Mouse (Mus musculus) CH12.LX (cell line): ENCODE measurements at regions not wholly inside any gene's neighbourhood (a gene's known extent, or its start where the extent isn't known, plus 50 kb on each side); places are given as distances from the start of the nearest gene placed in this dataset.

ENCODE experiments used
- DNase-seq: peaks from one replicate; pipeline ENCODE4 v3.0.0-alpha.2; 2013; ENCODE audit errors: extremely low read depth
- H3K27ac ChIP-seq: 2 replicates; pipeline ENCODE4 v1.5.1; 2012; ENCODE audit warnings: low read depth, mild to moderate bottlenecking, control low read depth, moderate library complexity; ENCODE audit not compliant: insufficient read depth
- H3K27me3 ChIP-seq: replicated peaks from 2 replicates; pipeline ENCODE3; 2012; ENCODE audit warnings: inconsistent platforms
- H3K36me3 ChIP-seq, 2 experiments: replicated peaks in 1 of 2; 2 replicates each; pipeline versions ENCODE3 to v1.6.1; 2012; ENCODE audit warnings: inconsistent platforms in 1 of 2, low read length in 1 of 2, mild to moderate bottlenecking in 1 of 2, mixed read lengths in 1 of 2, moderate library complexity in 1 of 2; ENCODE audit not compliant: control insufficient read depth in 1 of 2, insufficient read depth in 1 of 2
- H3K4me1 ChIP-seq, 2 experiments: 2 replicates each; pipeline ENCODE4 v1.6.1; 2012; ENCODE audit warnings: inconsistent platforms in 1 of 2, moderate library complexity in 1 of 2; ENCODE audit not compliant: insufficient read depth in 2 of 2, control insufficient read depth in 1 of 2
- H3K4me2 ChIP-seq: 2 replicates; pipeline ENCODE4 v1.6.1; 2012; ENCODE audit warnings: low read depth, mild to moderate bottlenecking, control low read depth; ENCODE audit not compliant: poor library complexity, insufficient read depth, severe bottlenecking
- H3K4me3 ChIP-seq, 3 experiments: fragments of 150-350 bp in 1 of 3; sonication (generic) in 1 of 3; replicated peaks in 1 of 3; 2 replicates each; pipeline versions ENCODE3 to v1.5.1; 2011 to 2012; ENCODE audit warnings: low read depth in 2 of 3, low read length in 2 of 3, mild to moderate bottlenecking in 2 of 3, moderate library complexity in 2 of 3, control low read depth in 1 of 3, improper control_type of control experiment in 1 of 3, inconsistent platforms in 1 of 3, mixed read lengths in 1 of 3; ENCODE audit not compliant: poor library complexity in 1 of 3
- H3K79me2 ChIP-seq: replicated peaks from 2 replicates; pipeline ENCODE4 v1.6.1; 2012; ENCODE audit warnings: mild to moderate bottlenecking, moderate library complexity; ENCODE audit not compliant: control insufficient read depth, poor library complexity, insufficient read depth, severe bottlenecking; ENCODE audit errors: extremely low read depth
- H3K9ac ChIP-seq: 2 replicates; pipeline ENCODE4 v1.6.1; 2012; ENCODE audit warnings: low read depth, mild to moderate bottlenecking, control low read depth, moderate library complexity; ENCODE audit not compliant: insufficient read depth
- H3K9me3 ChIP-seq: replicated peaks from 2 replicates; pipeline ENCODE3; 2012; ENCODE audit warnings: low read length, inconsistent platforms, mixed read lengths
- BHLHE40 ChIP-seq: IDR thresholded peaks from 2 replicates; pipeline ENCODE4 v1.6.1; 2011; ENCODE audit warnings: mild to moderate bottlenecking, low read depth, low read length, improper control_type of control experiment
- CHD2 ChIP-seq: IDR thresholded peaks from 2 replicates; pipeline ENCODE4 v1.6.1; 2011; ENCODE audit warnings: low read length, improper control_type of control experiment
- CTCF ChIP-seq, 2 experiments: IDR thresholded peaks in 1 of 2; conservative IDR thresholded peaks in 1 of 2; 2 replicates each; pipeline ENCODE4 v1.5.1; 2011 to 2012; ENCODE audit warnings: low read depth in 2 of 2, low read length in 2 of 2, improper control_type of control experiment in 1 of 2, inconsistent platforms in 1 of 2, mild to moderate bottlenecking in 1 of 2, moderate library complexity in 1 of 2
- EP300 ChIP-seq: IDR thresholded peaks from 2 replicates; pipeline ENCODE4 v1.6.1; 2011; ENCODE audit warnings: low read length, improper control_type of control experiment
- ETS1 ChIP-seq: conservative IDR thresholded peaks from 2 replicates; pipeline ENCODE4 v1.6.1; 2012; ENCODE audit warnings: low read depth, mild to moderate bottlenecking, inconsistent platforms, low read length, improper control_type of control experiment, moderate library complexity
- GABPA ChIP-seq: IDR thresholded peaks from 2 replicates; pipeline ENCODE4 v1.6.1; 2012; ENCODE audit warnings: low read depth, low read length, improper control_type of control experiment, inconsistent platforms; ENCODE audit not compliant: insufficient replicate concordance
- JUN ChIP-seq: IDR thresholded peaks from 2 replicates; pipeline ENCODE4 v1.6.1; 2011; ENCODE audit warnings: low read depth, mild to moderate bottlenecking, low read length, improper control_type of control experiment, moderate library complexity; ENCODE audit not compliant: insufficient read depth
- JUND ChIP-seq: conservative IDR thresholded peaks from 2 replicates; pipeline ENCODE4 v1.6.1; 2011; ENCODE audit warnings: low read depth, low read length, improper control_type of control experiment
- KAT2A ChIP-seq: IDR thresholded peaks from 2 replicates; pipeline ENCODE4 v1.6.1; 2012; ENCODE audit warnings: low read length, improper control_type of control experiment, inconsistent platforms; ENCODE audit not compliant: insufficient replicate concordance
- MAX ChIP-seq: IDR thresholded peaks from 2 replicates; pipeline ENCODE4 v1.6.1; 2011; ENCODE audit warnings: low read length, improper control_type of control experiment
- MAZ ChIP-seq: IDR thresholded peaks from 2 replicates; pipeline ENCODE4 v1.6.1; 2012; ENCODE audit warnings: low read depth, mild to moderate bottlenecking, inconsistent platforms, low read length, improper control_type of control experiment, moderate library complexity
- MEF2A ChIP-seq: IDR thresholded peaks from 2 replicates; pipeline ENCODE4 v1.6.1; 2014; ENCODE audit warnings: low read depth, mild to moderate bottlenecking, inconsistent platforms, low read length, improper control_type of control experiment, borderline replicate concordance
- MXI1 ChIP-seq: IDR thresholded peaks from 2 replicates; pipeline ENCODE4 v1.6.1; 2011; ENCODE audit warnings: mild to moderate bottlenecking, low read depth, low read length, improper control_type of control experiment
- MYC ChIP-seq: IDR thresholded peaks from 2 replicates; pipeline ENCODE4 v1.6.1; 2011; ENCODE audit warnings: low read depth, mild to moderate bottlenecking, improper control_type of control experiment, low read length
- NELFE ChIP-seq: IDR thresholded peaks from 2 replicates; pipeline ENCODE4 v1.6.1; 2011; ENCODE audit warnings: low read depth, low read length, improper control_type of control experiment
- NRF1 ChIP-seq: IDR thresholded peaks from 2 replicates; pipeline ENCODE4 v1.6.1; 2014; ENCODE audit warnings: low read depth, mild to moderate bottlenecking, inconsistent platforms, low read length, improper control_type of control experiment, moderate library complexity
- POLR2A ChIP-seq: IDR thresholded peaks from 2 replicates; pipeline ENCODE4 v1.6.1; 2011; ENCODE audit warnings: low read depth, mild to moderate bottlenecking, improper control_type of control experiment, low read length
- POLR2AphosphoS2 ChIP-seq: IDR thresholded peaks from 2 replicates; pipeline ENCODE4 v1.6.1; 2011; ENCODE audit warnings: low read depth, low read length, improper control_type of control experiment
- SIN3A ChIP-seq: IDR thresholded peaks from 2 replicates; pipeline ENCODE4 v1.6.1; 2012; ENCODE audit warnings: low read length, improper control_type of control experiment, inconsistent platforms
- SMC3 ChIP-seq: IDR thresholded peaks from 2 replicates; pipeline ENCODE4 v1.6.1; 2011; ENCODE audit warnings: low read depth, low read length, improper control_type of control experiment
- TCF12 ChIP-seq: IDR thresholded peaks from 2 replicates; pipeline ENCODE4 v1.6.1; 2014; ENCODE audit warnings: low read depth, mild to moderate bottlenecking, inconsistent platforms, low read length, improper control_type of control experiment
- USF2 ChIP-seq: conservative IDR thresholded peaks from 2 replicates; pipeline ENCODE4 v1.6.1; 2011; ENCODE audit warnings: low read depth, low read length, improper control_type of control experiment
- ZC3H11A ChIP-seq: IDR thresholded peaks from 2 replicates; pipeline ENCODE4 v1.6.1; 2012; ENCODE audit warnings: low read depth, mild to moderate bottlenecking, inconsistent platforms, low read length, improper control_type of control experiment
- ZKSCAN1 ChIP-seq: IDR thresholded peaks from 2 replicates; pipeline ENCODE4 v1.6.1; 2012; ENCODE audit warnings: low read depth, inconsistent platforms, low read length, improper control_type of control experiment, borderline replicate concordance
- dilution Hi-C: fragments of 300-500 bp; cut with MboI; formaldehyde crosslinking; loops from 2 replicates; pipeline ENCODE4 v1.14.3; 2020; ENCODE audit warnings: low sequenced_read_pairs; ENCODE audit not compliant: extremely low pct_unique_long_range_greater_than_20kb, extremely low pct_ligation_motif_present
- in situ Hi-C: fragments of 300-500 bp; cut with MboI; formaldehyde crosslinking; loops from 3 replicates; pipeline ENCODE4 v1.14.3; 2019; ENCODE audit warnings: low sequenced_read_pairs, low pct_ligation_motif_present, low pct_unique_long_range_greater_than_20kb, mixed read lengths

DNA sequence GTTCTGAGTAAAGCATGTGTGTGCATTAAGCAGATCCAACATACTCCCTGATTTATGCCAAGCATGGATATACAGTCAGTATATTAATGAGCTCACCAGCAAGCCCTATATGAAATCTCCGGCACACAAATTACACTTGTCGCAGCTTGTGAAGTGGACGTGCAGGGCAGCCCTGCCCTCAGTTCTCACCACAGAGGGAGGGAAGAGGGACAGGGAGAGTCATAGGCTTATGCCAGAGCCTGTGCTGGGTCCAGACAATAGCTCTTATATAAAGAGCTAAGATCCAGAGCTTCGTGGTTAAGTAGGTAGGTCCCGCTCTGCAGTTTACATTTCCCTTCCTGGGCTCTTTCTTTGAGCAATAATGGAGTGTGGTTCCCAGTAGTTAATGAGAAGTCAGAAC, 252.7 kb upstream of the Foxq1 start:
- no peak for DNase-seq
- H3K79me2 ChIP-seq = no peaks in the 10 kb centered on the region
- H3K36me3 ChIP-seq = no peaks in the 10 kb centered on the region
- no peak overlapping the region for H3K4me3 ChIP-seq
- peaks cover 2% of the 10 kb centered on the region for H3K27me3 ChIP-seq
- no peak for TF ChIP-seq MEF2A
- TF ChIP-seq SMC3 = no peak
- TF ChIP-seq GABPA = no peak
- no peak for TF ChIP-seq CTCF (conservative IDR thresholded peaks at IDR 0.05 in 1 of 2, IDR thresholded peaks at IDR 0.05 in 1 of 2; ENCODE audit: low read depth in 2 of 2, low read length in 2 of 2)
- TF ChIP-seq POLR2AphosphoS2 = no peak
- no peak for TF ChIP-seq ZKSCAN1
- TF ChIP-seq EP300 = no peak
- no peak for TF ChIP-seq MXI1
- TF ChIP-seq JUND = no peak
- no peak for TF ChIP-seq ZC3H11A
- no peak for TF ChIP-seq MAX
- no peak for TF ChIP-seq USF2
- TF ChIP-seq NELFE = no peak
- no peak for TF ChIP-seq ETS1
- no peak for TF ChIP-seq JUN
- TF ChIP-seq BHLHE40 = no peak
- TF ChIP-seq MAZ = no peak
- TF ChIP-seq KAT2A = no peak
- no peak for TF ChIP-seq CHD2
- TF ChIP-seq, all 38 proteins: peak for 0
- Histone ChIP-seq H3K4me2 (no peak overlapping the region), H3K4me1 (no peaks in the 10 kb centered on the region), H3K9ac (no peak overlapping the region), H3K9me3 (no peaks in the 10 kb centered on the region), H3K27ac (no peak overlapping the region)
- in situ Hi-C loops = no loop called here
- dilution Hi-C loops = no loop called here

DNA sequence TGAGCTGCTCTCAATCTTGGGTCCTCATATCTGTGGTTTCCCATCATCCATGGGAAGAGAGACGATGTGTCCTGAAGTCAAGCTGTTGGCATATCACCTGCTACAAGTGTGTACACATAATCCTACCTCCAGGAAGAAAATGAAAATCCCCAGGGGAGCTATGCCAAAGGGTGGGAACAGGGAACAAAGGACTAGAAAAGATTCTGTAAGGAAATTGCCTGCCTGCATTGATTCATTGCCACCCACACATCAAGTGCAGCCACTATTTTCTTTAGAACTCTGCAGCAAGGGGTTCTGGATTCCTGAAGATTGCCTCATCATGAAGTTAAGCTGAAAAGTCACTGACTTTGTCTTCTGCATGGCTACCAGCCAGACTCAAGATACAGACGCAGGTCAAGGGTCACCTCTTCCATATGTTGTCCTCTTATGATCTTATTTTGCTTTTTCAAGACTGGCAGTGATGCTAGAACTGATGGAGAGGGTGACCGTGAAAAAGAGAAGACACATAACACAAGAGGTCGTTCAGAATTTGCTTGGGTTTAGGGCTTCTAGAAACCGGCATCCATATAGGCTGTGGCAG, 251.6 kb upstream of the Foxq1 start:
- TF ChIP-seq ZKSCAN1 (no peak), KAT2A (no peak), GABPA (no peak), ZC3H11A (no peak), TCF12 (no peak), NRF1 (no peak), USF2 (no peak), POLR2A (no peak), POLR2AphosphoS2 (no peak), MYC (no peak), MXI1 (no peak), MAZ (no peak), SIN3A (no peak)
- dilution Hi-C loops = no loop called here
- Histone ChIP-seq H3K4me1 (no peaks in the 10 kb centered on the region), H3K9me3 (no peaks in the 10 kb centered on the region), H3K27ac (no peak overlapping the region), H3K9ac (no peak overlapping the region), H3K36me3 (no peaks in the 10 kb centered on the region), H3K4me2 (no peak overlapping the region), H3K27me3 (peaks cover 2% of the 10 kb centered on the region), H3K4me3 (no peak overlapping the region), H3K79me2 (no peaks in the 10 kb centered on the region)
- in situ Hi-C loops = no loop called here
- DNase-seq = no peak
